Mouse (Mus musculus): ENCODE data around the gene Gnaq. TPM values are rescaled to one million over a fixed set of nuclear protein-coding genes. Genes with fewer than 3 reads are reported as not detected.
A peak's percentile ranks its signal among the peaks of the same experiment; 100 is the strongest.
"Not testable (repeated sequence)": the region's sequence is repeated elsewhere in the genome, so short reads cannot be mapped to it uniquely, and the experiment has no call there.

The Gnaq gene
- total RNA-seq, 2 experiments from 2014 or later: 188 to 210 TPM

DNA sequence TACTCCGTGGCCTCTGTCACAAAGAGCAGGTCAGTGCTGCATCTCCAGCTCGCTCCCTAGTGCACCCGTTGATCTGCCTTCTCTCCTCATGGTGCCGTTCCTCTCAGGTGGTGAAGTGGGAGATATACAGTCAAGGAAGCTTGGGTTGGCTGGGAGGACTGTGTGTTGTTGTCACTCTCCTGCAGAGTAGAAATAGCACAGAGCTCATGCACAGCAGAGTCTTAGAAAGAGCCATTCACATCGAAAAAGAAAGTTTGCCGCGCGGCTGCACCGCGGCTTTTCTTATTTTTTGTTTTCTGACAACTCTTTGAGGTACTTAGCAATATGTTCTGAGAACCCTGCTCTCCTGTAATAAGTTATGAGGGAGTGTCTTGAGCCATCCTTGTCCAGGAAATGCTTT is 10.4 kb downstream of the Gnaq start:
- DNase-seq (ENCODE audit: extremely low spot score in 1 of 2, low spot score in 1 of 2): no peak

DNA sequence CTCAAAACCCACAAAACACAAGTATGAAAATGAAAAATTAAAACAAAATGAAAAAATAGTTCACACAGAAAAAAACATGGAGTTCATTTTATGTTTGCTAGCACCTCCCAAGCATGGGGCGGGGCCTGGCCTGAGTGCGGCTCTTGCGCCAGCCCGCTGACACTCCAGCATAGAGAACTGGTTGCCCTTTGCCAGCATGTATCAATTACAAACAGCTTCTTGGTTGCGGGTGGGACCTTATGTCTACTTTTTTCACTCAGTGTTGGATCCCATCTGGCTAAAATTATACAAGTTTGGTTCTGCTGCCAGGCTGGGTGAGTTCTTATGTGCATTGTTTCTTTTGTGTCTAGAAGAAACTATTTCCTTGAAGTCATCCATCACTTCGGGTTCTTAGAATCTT is 14.8 kb downstream of the Gnaq start:
- peak in 1 of 2 experiments; percentile 7 for DNase-seq (ENCODE audit: extremely low spot score in 1 of 2, low spot score in 1 of 2)

DNA sequence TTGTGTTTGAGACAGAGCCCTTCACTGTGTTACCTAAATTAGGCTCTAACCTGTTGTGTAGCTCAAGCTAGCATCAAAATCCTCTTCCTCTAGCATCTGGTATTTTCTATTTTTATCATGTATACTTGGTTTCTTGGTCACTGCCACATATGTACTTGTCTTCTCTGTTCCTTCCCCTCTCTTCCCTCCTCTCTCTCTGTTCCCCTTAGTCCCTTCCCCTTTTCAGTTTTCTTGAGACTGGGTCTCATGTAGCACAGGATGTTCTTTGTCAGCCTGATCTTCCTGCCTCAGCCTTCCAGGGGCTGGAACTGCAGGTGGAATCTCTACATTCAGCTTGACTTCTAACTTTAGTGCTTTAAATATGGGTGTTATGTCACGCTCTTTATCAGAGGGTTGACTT is 16.5 kb downstream of the Gnaq start:
- DNase-seq (ENCODE audit: extremely low spot score in 1 of 2, low spot score in 1 of 2): peak in 1 of 2 experiments; percentile 3

DNA sequence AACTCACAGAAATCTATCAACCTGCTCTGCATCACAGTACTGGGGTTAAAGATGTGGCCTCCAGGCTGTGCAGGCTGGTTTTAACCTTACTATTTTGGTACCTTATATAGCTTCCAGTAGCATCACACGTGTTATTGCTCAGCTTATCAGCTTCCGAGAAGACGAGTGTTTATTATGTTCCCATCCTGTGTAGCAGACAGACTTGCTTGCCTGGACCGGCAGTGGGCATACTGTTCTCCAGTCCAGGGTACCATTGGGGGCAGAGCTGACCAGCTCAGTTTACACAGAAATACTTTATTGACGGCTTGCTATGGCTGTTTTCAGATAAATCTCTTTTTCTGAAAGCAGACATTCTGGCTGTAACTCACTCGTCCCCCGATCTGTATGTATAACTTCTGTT is 17.7 kb downstream of the Gnaq start:
- peak in 1 of 2 experiments; percentile 3 for DNase-seq (ENCODE audit: extremely low spot score in 1 of 2, low spot score in 1 of 2)

DNA sequence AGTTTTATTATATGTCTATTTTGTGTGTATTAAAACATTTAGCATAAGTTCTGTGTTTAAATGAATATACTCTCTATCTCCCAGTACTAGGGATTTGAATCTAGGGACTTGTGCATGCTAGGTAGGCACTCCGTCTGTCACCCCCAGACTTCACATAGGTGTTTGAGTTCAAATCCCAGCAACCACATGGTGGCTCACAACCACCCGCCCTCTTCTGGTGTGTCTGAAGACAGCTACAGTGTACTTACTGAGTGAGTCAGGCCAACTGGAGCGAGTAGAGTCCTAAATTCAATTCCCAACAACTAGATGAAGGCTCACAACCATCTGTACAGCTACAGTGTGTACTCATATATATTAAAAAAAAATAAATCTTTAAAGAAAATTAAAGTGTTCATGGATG is 21.2 kb downstream of the Gnaq start:
- no peak for DNase-seq (ENCODE audit: extremely low spot score in 1 of 2, low spot score in 1 of 2)

DNA sequence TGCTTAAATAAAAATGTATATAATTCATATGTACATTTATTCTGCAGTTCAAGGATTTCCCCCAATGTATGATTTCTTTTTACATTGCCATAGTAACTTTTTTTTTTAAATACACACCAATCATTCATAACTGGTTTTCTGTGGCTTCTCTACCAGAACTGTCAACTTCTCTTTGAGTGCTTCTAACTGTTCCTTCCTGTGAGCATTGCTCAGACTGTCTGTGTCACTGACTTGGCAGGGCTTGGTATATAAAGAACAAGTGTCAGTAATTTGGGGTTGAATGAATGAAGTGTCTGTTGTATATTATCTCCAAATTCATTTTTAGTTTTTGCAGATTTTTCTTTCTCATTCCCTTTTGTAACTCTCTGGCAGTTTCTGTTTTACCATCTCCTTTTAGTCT is 21.8 kb downstream of the Gnaq start:
- DNase-seq (ENCODE audit: extremely low spot score in 1 of 2, low spot score in 1 of 2): no peak

DNA sequence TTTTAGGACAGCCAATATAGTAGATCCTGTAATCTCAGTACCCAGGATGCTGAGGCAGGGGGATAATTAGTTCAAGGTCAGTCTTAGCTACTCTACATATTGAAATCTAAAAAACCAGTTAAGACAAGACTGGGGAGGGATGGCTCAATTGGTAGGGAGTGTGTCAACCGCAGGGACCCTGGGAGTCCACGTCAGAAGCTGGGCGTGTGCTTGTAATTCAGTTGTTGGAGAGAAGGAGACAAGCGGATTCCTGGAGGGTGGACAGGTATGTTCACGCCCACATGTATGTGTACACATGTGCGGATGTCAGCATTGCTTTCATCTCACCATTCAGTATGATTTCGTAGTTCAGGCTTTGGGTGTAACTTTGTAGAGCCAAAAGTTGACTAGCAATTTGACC is 24.5 kb downstream of the Gnaq start:
- DNase-seq (ENCODE audit: extremely low spot score in 1 of 2, low spot score in 1 of 2): no peak

DNA sequence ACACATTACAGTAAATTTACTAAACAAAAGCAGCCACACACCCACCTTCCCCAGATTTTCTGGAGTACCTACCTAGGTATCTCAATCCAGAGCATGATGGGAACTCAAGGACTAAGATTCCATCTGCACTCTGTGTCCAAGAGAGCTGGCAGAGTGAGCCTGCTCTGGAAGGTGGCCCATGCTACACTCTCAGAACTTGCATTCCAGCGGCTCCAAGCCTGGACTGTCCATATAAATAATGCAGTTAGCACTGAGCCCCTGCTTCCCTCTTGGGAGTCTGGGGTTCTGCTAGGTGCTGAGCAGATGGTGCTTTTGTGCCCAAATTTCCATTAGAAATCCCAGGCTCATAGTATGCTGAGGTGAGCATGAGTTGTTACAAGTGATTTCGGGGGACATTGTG is 28.1 kb downstream of the Gnaq start:
- DNase-seq (ENCODE audit: extremely low spot score in 1 of 2, low spot score in 1 of 2): no peak

DNA sequence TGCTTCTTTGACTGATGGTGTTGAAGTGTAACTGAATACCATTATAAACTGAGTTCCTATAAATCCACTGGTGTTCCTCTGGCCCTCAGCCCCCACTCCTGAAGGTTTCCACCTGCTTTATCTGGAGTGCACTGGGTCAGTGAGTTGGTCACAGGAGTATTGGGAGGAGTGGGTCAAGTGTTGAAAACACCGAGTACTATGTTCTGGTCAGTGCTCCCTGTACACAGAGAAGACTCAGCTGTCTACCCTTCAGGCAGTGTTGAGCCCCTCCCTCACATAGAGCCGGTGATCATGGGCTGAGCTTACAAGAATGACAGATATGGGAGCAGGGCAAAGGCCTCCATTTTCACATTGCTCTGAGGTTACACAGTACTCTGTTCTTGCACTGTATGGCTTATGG is 28.6 kb downstream of the Gnaq start:
- no peak for DNase-seq (ENCODE audit: extremely low spot score in 1 of 2, low spot score in 1 of 2)

DNA sequence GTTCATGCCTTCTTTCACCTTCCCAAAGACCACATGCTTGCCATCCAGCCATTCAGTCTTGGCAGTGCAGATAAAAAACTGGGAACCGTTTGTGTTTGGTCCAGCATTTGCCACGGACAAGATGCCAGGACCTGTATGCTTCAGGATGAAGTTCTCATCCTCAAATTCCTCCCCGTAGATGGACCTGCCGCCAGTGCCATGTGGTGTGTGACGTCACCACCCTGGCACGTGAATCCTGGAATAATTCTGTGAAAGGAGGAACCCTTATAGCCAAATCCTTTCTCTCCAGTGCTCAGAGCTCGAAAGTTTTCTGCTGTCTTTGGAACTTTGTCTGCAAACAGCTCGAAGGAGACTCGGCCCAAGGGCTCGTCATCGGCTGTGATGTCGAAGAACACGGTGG is 31.8 kb downstream of the Gnaq start:
- not testable (repeated sequence) for DNase-seq (ENCODE audit: extremely low spot score in 1 of 2, low spot score in 1 of 2)

DNA sequence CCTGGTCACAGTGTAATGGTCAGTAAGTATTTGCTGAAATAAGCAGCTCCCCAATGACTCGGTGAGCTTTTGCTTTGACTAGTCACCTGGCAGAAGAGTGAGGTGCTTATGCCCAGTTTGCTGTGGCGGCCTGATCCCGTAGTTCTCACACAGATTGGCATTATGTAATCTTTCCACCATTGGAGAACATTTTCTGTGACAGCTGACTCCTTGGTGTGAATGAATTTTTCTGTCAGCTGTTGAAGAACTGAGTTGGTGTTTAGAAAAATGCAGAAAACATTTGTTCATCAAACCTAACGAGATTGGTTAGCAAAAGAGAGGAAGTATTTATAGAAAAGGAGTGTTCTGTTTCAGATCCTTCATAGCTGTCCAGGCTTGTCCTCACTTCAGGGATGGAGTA is 34.6 kb downstream of the Gnaq start:
- DNase-seq (ENCODE audit: extremely low spot score in 1 of 2, low spot score in 1 of 2): peak in 1 of 2 experiments; percentile 15

DNA sequence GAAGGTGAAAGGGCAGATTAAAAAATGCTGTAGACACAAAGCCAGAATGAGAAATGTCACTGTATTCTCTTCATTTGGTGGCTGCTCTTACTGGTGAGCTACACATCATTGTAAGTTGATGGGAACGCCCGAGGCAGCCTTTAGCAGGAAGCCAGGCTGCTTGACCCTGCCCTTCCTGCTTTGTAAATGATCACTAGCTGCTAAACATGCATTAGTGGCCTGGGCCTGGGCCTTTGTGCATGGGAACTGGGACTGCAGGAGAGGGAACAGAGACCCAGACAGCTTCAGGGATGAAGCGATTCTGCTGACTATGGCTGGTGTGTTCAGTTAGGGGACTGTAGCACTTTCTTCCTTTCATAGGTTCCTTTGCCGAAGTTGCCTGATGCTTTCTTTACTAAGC is 35.6 kb downstream of the Gnaq start:
- peak in 1 of 2 experiments; percentile 7 for DNase-seq (ENCODE audit: extremely low spot score in 1 of 2, low spot score in 1 of 2)

DNA sequence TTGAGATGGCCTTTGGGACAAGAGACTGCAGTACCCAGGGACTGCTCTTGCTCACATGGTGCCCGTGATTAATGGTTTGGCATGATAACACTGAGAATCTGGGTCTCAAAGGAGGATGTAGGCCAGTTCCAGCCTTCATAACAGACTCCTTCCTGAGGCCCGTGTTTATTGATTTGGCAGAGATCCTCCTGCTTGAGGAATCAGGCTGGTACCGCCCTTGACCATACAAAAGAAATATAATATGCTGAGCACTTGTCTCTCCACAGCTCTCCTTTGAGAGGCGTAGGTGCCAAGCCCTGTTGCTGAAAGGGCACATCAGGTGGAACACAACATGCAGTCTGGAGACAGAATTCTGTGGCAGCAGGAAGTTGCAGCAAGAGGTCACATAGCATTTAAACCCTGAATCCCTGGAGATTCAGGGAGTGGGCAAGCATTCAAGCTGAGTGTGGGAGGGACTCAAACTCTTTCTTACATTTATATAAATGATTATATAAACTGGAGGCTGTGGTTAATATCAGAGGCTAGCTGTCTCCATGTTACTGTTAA is 36.1 kb downstream of the Gnaq start:
- DNase-seq (ENCODE audit: extremely low spot score in 1 of 2, low spot score in 1 of 2): no peak

DNA sequence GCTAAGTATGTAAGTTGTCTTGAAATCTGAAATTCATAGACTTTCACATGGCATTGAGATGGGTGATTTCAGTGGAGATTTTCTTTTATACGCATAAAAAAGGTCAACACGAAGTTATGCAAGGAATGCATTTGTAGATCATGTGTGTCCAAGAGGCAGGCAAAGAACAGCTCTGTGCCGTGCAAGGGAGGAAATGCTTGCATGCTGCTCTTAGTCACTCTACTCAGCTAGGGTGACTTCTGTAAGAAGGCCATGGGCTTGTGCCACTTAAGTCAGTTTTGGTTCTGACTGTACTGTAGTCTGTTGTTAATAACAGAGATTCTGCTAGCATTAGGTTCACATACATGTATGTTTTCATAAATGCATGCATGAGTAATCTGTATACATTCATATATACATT is 38.1 kb downstream of the Gnaq start:
- no peak for DNase-seq (ENCODE audit: extremely low spot score in 1 of 2, low spot score in 1 of 2)

DNA sequence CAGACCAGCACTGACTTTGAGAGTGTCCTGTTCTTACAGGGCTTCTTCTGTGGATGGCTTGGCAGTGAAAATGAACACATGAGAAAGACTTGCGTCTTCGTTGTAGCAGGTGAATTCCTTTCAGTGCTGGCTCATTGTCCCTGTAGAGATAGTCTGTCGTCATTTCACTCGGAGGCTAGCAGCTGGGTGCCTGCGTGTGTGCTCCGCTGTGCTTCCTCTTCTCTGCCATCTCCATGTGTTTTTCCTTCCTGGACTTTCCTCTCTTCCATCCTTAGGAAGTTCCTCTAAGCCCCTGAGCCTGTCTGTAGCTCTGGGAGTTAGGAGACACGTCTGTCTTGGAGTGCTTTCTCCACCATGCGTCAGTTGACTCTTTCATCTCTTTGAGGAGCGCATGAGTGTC is 41.1 kb downstream of the Gnaq start:
- no peak for DNase-seq (ENCODE audit: extremely low spot score in 1 of 2, low spot score in 1 of 2)

DNA sequence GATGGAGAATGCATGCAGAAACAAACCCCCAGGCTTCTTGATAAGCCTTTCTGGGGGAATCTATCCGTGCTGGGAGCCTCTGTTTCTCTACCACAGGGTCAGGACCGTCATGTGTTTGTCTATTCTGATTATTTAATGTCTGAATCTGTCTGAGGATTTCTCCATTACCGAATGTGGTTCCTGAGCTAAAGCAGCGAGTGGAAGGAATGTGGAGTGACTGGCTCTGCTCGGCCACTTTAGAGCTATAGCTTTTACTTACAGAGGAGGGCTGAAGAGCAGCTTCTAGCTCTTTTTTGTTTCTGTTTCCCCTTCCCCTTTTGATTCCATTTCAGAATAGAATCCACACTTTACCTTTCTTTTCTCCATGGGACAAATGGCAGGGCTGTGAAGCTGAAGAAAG is 43.8 kb downstream of the Gnaq start:
- no peak for DNase-seq (ENCODE audit: extremely low spot score in 1 of 2, low spot score in 1 of 2)

DNA sequence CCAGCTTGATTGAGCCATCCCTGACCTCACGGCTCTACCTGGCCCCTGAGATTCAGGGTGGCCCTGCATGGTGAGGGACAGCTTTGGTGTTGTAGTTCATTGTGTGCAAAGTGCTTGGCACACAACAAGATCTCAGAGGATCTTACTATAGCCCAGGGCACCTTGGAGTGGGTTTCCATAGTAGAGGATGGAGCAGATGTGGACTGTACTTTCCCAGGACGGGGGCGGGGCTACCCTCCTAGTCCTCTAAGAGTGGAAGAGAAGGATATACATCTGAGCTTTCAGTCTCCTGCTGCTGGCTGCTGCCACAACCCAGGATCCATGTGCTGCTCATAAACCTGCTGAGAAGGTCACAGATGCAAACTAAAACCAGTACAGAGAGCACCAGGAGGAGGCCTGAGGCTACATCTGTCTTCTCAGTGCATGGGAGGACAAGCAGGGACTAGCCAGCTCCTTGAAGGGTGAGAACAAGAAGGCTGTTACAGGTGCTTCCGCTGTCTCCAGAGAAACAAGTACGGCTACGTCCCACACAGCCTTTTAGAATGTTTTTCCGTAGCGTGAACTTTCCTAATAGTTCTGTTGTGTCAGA is 44.6 kb downstream of the Gnaq start:
- DNase-seq (ENCODE audit: extremely low spot score in 1 of 2, low spot score in 1 of 2): no peak

DNA sequence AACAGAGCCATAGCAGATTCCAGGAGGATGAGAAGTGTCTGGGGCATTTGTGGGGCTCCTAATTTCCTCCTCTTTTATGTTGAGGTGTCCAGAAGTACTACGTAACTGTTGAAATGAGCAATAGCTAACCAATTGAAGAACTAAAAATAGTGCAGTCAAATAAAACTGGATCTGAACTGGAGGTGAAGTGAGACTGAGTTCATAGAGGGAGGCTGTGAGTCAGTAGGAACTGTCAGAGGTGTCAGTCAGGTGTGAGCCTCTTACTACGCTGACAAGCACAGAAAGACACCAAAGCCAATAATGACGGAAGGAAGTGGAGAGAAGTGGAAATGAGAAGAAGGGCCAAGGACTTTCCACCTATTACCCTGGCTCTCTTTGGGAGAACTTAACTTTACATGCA is 48.6 kb downstream of the Gnaq start:
- no peak for DNase-seq (ENCODE audit: extremely low spot score in 1 of 2, low spot score in 1 of 2)

DNA sequence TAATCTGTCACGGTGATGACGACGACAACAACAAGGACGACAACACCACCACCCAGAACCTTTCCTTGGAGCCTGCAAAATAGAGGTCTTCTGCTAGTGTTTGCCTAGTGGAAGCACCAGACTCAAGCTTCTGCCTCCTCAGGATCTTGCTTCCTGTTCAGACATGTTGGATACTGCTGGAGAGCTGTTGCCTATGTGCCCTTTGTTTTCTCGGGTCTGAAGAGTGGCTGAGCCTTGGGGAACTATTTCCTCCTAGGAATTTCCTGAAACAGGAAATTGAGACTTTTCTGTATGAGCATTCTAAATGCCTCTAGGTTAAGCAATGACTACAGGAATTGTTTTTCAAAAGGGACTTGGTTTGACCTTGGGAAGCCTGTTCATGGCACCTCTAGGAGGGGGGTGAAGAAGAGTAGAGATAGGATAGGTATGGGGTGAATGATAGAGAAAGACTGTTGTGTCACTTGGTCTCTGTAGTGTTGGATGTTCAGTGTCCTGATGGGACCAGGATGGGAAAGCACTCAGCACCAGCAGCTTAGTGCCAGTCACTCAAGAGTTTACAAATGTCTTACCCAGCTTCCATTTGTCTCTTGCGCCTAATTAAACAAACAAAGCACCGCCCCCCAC is 49.3 kb downstream of the Gnaq start:
- peak in 1 of 2 experiments; percentile 6 for DNase-seq (ENCODE audit: extremely low spot score in 1 of 2, low spot score in 1 of 2)

DNA sequence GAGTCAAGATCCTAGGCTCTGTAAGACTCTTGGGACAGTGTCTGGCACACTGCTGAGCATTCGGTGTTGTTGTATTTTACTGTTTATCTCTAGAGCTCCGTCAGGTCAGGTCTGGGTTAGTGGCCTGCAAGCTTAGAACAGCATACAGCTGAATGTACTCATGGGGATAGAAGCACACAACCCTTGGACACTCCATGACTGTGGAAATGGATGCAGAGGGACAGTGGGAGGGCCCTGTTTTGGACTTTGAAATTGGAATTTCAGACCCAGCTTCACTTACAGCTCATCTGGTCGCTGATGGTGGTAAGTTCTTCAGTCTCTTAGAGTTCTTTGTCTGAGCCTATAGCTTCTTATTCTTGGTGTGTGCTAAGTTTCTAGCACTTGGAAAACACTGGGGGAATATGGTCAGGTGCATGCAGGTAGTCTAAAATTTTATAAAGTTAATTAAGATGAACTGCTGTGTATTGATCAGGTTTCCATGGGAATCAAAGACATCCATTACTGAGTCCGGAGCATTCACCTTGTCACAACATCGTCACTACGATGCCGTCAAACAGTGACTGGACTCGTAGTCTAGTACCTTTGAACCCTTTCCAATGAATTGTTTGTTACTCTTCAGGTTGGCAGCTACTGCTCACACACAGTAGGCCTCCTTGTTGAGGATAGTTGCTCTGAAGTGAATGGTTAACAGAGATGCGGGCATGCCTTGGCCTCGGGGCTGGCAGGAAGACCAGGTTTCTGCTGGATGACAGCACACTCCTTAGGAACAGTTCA is 51.1 kb downstream of the Gnaq start:
- no peak for DNase-seq (ENCODE audit: extremely low spot score in 1 of 2, low spot score in 1 of 2)

DNA sequence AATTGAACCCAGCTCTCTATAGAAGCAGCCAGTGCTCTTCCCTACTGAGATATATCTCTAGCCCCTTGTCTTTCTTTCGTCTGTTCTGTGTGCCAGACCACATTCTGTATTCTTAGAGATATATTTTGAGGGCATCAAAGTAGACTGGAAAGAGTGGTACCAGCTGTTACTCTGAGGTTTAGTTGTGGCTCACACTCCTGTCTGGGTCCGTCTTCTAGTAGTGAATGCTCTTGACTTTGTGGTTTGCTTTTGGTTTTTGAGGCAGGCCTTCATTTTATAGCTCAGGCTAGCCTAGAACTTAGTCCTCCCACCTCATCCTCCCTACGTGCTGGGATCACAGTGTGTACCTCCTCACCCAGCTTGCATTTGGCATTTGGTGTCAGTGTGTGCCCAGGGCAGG is 54.4 kb downstream of the Gnaq start:
- no peak for DNase-seq (ENCODE audit: extremely low spot score in 1 of 2, low spot score in 1 of 2)

DNA sequence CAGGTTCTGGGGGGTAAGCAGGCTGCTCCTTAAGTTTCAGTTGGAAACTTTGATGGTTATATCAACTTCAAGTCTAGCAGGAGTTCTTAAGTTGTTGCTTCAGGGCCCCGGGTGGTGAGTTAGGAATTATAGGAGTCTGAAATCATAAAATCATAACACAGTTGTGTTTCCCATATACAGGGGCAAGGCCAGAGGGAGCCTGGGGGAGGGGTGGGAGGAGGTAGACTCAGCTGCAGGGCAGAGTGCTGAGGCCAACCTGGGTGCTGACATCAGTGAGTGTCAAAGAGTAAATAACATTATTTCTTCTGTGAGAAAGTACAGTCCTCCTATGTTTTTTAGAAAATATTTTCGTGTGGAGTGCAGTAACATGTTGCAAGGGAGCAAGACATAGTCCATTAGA is 55.3 kb downstream of the Gnaq start:
- DNase-seq (ENCODE audit: extremely low spot score in 1 of 2, low spot score in 1 of 2): no peak
